Mouse (Mus musculus) heart, embryonic 15.5 days (tissue): Measurements from ENCODE around the gene Hip1r. TPM values are rescaled to one million over a fixed set of nuclear protein-coding genes. Genes with fewer than 3 reads are reported as not detected.
"Not testable (repeated sequence)": the region's sequence is repeated elsewhere in the genome, so short reads cannot be mapped to it uniquely, and the experiment has no call there.

Experiments
- ATAC-seq: fragments of 200-750 bp; cut with Nextera tagmentation; replicated peaks from 2 replicates; pipeline ENCODE4 v1.8.0; 2017; ENCODE audit warnings: low read depth, moderate TSS enrichment; ENCODE audit not compliant: insufficient number of reproducible peaks, insufficient read depth, low FRiP score
- H3K27ac ChIP-seq: fragments of 300-500 bp; sonication (generic); 2 replicates; pipeline ENCODE4 v1.5.1; 2015; ENCODE audit warnings: mild to moderate bottlenecking, inconsistent platforms
- H3K27me3 ChIP-seq: fragments of 300-500 bp; sonication (generic); 2 replicates; pipeline ENCODE4 v1.6.1; 2015; ENCODE audit warnings: inconsistent platforms
- H3K36me3 ChIP-seq: fragments of 300-500 bp; sonication (generic); 2 replicates; pipeline ENCODE4 v1.6.1; 2015; ENCODE audit warnings: mild to moderate bottlenecking, inconsistent platforms
- H3K4me1 ChIP-seq: fragments of 300-500 bp; sonication (generic); replicated peaks from 2 replicates; pipeline ENCODE4 v1.6.1; 2015; ENCODE audit warnings: inconsistent platforms
- H3K4me2 ChIP-seq: fragments of 300-500 bp; sonication (generic); 2 replicates; pipeline ENCODE4 v1.6.1; 2015; ENCODE audit warnings: inconsistent platforms, mild to moderate bottlenecking, moderate library complexity
- H3K4me3 ChIP-seq: fragments of 300-500 bp; sonication (generic); 2 replicates; pipeline ENCODE4 v1.5.1; 2015; ENCODE audit warnings: mild to moderate bottlenecking, inconsistent platforms
- H3K9ac ChIP-seq: fragments of 300-500 bp; sonication (generic); 2 replicates; pipeline ENCODE4 v1.6.1; 2015; ENCODE audit warnings: mild to moderate bottlenecking, inconsistent platforms
- H3K9me3 ChIP-seq: fragments of 300-500 bp; sonication (generic); replicated peaks from 2 replicates; pipeline ENCODE4 v1.6.1; 2016; ENCODE audit warnings: inconsistent platforms
- WGBS: fragments of 180-500 bp; shearing (Covaris S2); methylation state at CpG from one replicate; pipeline ENCODE4 v1.1.7; 2015; ENCODE audit warnings: mixed read lengths; 5-methylcytosine and 5-hydroxymethylcytosine counted together
- polyA plus RNA-seq: library from polyadenylated mRNA; unstranded; fragments of >200 nt; fragmentation: Nextera tagmentation; extraction: Ambion mirVana; gene quantifications from 2 replicates; pipeline ENCODE4 v1.2.1, GENCODE M21; 2015

Hip1r gene
- polyA plus RNA-seq, 1 experiment from 2014 or later: 6.6 TPM

DNA sequence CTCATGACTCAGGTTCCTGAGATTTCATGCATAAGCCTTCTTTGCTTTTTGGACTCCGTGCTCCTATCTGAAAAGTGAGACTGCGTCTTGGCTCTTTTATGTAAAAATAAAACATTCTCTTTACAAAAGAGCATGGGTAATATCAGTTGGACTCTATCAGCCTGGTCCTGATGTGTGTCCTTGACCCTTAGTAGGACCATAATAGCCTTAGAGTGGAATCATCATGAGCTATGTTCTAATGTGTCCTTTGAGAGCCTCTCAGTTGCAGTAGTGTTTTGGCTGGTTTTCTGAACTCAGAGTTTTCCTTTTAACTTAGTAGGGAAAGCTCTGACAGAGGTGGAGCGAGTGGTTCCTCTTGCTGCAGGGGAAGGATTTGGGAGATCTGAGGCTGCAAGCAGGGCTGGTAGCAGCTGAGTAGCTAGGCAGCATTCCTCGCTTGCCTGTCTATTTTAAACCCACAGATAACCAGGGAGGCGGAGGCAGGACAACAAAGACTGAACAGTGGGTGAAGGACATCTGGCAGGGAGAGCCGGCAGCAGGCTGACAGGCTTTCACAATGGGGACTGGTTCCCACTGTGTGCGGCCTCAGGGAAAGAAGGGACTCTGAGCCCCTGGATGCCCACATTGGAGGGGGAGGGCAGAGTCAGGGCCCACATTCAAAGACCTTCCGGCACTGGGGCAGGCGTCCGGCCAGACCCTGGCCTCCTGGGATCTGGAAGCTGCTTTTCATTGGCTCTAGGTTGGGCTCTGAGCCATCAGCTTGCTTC, 70.0 kb downstream of the Hip1r start:
- ATAC-seq: peak; percentile 83

DNA sequence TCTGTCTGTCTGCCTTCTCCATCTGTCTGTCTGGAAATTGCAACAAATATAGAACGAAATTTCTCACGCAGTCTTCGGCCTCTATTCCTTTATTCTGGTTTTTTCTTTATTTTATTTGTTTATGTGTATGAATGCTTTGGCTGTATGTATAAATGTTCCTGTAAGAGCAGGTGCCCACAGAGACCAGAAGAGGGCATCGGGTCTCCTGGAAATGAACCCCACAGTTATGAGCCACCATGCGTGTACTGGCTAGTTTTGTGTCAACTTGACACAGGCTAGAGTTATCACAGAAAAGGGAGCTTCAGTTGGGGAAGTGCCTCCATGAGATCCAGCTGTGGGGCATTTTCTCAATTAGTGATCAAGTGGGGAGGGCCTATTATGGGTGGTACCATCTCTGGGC, 70.6 kb downstream of the Hip1r start:
- 71% methylated on average over 5 of the region's 5 CpGs for WGBS
- peak overlapping the region; percentile 45 for H3K4me2 ChIP-seq
- peak overlapping the region; percentile 43; the same call in 1 of the 2 replicates for H3K9ac ChIP-seq
- H3K4me1 ChIP-seq: peaks cover 43% of the 10 kb centered on the region
- H3K36me3 ChIP-seq: no peaks in the 10 kb centered on the region
- no peaks in the 10 kb centered on the region for H3K27me3 ChIP-seq
- no peak for ATAC-seq
- no peak overlapping the region for H3K4me3 ChIP-seq
- H3K27ac ChIP-seq: peak overlapping the region; percentile 97
- H3K9me3 ChIP-seq: no peaks in the 10 kb centered on the region

More for the DNA sequence above, 70.0 kb downstream of the Hip1r start:
- Histone ChIP-seq H3K4me1 (peaks cover 43% of the 10 kb centered on the region), H3K27me3 (no peaks in the 10 kb centered on the region), H3K4me2 (peak overlapping the region; percentile 45), H3K4me3 (no peak overlapping the region), H3K27ac (peak overlapping the region; percentile 97), H3K9ac (peak overlapping the region; percentile 43), H3K36me3 (no peaks in the 10 kb centered on the region), H3K9me3 (no peaks in the 10 kb centered on the region)
- 20% methylated on average over 10 of the region's 10 CpGs for WGBS

DNA sequence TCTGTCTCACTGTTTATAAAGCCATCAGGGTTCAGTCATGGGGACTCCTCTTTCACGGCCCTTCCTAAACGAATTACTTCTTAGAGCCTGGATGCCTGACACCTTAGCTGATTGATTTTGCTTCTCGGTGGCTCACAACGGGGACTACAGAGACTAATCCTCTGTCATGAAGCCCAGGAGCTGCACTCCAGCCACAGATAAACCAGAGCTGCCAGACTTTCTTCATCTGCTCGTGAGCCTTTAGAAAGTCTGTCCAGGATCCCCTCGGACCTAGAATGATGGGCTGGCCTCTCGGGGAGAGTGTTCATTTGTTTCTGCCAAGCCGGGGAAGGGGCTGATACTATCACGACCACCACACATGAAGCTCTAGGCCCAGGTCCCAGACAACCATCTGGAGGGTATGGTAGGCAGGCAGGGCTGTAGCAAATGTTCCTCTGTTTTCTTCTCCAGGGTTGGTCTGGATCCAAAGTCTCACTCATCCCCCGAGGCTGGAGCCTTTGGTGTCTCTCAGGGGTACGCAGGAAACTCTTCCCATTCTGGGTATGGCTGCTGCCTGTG, 72.1 kb downstream of the Hip1r start:
- H3K4me2 ChIP-seq: no peak overlapping the region
- H3K27ac ChIP-seq: peak overlapping the region; percentile 11; the same call in 1 of the 2 replicates
- H3K4me1 ChIP-seq: peaks cover 55% of the 10 kb centered on the region
- H3K9me3 ChIP-seq: no peaks in the 10 kb centered on the region
- H3K9ac ChIP-seq: no peak overlapping the region
- H3K36me3 ChIP-seq: no peaks in the 10 kb centered on the region
- WGBS: 35% methylated on average over 11 of the region's 11 CpGs
- no peaks in the 10 kb centered on the region for H3K27me3 ChIP-seq
- no peak overlapping the region for H3K4me3 ChIP-seq
- no peak for ATAC-seq

DNA sequence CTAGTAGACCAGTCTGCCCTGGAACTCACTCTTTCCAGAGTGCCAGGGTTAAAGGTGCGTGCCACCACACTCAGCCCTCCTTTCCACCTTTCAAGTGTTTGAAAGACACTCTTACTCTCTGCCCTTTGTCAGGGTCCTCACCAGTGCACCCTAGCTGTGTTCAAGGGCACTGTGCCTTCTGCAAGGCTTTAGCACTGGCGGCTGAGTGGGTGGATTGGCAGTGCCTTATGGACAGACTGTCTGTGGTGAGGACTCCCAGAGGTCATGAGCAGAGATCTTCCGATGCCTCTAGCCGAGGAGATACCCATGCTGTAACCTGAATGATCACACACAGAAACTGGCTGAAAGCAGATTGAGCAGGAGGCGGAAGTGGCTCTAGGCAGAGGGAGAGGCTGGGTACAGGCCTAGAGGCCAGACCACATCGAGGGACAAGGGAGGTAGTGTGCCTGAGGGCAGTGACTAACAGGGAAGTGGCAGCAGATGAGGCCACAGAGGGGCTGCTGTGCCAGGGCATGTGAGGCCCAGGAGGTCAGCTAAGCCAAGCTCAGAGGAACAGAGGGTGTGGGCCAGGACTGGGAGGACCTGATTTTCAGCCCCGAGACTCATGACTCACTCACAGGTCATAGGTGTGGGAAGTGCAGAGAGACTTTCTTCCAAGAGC, 73.4 kb downstream of the Hip1r start:
- H3K36me3 ChIP-seq: no peaks in the 10 kb centered on the region
- no peaks in the 10 kb centered on the region for H3K27me3 ChIP-seq
- peaks cover 54% of the 10 kb centered on the region for H3K4me1 ChIP-seq
- 62% methylated on average over 7 of the region's 7 CpGs for WGBS
- no peak overlapping the region for H3K4me2 ChIP-seq
- H3K9me3 ChIP-seq: no peaks in the 10 kb centered on the region
- H3K4me3 ChIP-seq: no peak overlapping the region
- H3K27ac ChIP-seq: peak overlapping the region; percentile 22; the same call in 1 of the 2 replicates
- ATAC-seq: 0 out of 2 replicates have a peak, but pooled peaks have one; percentile 8
- H3K9ac ChIP-seq: no peak overlapping the region

DNA sequence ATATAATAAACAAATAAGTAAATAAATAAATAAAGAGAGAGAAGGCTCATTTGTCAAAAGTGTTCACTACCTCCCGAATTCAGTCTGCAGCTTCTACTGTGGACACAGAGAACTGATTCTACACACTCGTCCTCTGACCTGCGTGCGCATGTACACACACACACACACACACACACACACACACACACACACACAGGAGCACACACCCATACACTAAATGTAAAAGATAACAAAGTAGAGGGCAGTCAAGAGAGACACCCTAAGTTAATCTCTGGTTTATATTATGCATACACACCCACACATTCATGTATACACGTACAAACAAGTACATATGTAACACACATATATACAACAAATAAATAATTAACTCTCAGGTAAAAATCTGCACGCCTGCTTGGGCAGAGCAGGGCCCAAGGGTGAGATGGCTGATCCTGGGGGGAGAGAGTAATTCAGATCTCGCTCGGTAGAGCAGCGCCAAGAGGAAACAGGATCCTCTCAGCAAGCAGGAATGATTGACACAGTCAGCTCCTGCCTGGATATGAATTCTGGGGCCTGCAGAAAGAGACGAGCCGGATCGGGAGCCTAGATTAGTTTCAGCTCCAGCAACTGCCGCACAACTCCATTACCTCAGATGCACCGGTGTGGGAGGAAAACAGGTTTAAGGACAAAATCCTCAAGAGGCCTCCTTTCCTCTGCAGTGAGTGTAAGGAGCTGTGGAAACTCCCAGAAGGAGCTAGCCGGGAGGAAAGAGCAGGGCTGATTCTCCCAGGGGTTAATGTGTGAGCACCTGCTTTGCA, 76.0 kb downstream of the Hip1r start:
- Histone ChIP-seq H3K9ac (peak overlapping the region; percentile 15; the same call in 1 of the 2 replicates), H3K4me1 (peaks cover 41% of the 10 kb centered on the region), H3K4me3 (no peak overlapping the region), H3K36me3 (no peaks in the 10 kb centered on the region), H3K27ac (peak overlapping the region; percentile 74), H3K4me2 (no peak overlapping the region), H3K27me3 (no peaks in the 10 kb centered on the region), H3K9me3 (no peaks in the 10 kb centered on the region)
- 0 out of 2 replicates have a peak, but pooled peaks have one; percentile 28 for ATAC-seq
- WGBS: 50% methylated on average over 15 of the region's 15 CpGs

DNA sequence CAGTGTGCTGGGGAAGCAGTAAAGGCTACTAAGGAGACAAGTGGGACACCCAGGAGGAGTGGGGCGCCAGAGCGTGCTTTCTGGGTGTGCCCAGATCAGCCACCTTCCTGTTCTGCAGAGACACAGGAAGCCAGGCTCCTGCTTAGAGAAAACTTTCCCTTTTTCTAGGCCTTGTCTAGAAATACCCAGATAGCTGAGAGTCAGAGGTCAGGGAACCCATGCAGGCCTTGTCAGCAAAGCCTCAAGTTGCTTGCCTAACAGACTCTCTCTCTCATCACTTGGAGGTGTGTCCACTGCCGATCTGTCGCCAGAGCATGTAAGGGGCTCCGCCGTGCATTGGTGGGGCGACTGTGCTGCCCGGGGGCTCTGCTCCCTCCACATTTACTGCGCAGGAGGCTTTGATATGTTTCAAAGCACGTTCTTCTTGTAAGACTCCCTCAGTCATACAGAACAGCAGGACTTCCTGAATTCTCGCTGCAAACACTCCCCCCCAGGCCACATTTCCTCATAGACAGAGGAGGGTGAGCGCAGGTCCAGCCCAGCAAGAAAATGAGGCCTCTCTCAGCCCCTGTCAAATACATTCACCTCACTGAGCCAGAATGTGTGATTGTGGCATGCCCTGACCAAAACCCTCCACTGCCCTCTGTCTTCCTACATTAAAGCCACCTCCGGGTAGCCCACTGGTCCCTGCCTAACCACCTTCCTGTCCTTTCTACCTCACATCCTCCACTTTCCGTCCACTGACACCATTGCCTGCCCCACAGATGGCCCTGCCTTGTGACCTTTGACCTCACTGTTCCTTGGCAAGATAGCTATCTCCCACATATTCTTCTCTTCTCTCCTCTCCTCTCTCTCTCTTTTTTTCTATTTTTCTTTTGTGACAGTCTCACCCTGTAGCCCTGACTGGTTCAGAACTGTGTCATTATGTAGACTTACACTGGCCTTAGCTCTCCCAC, 76.9 kb downstream of the Hip1r start:
- ATAC-seq: peak; percentile 6; the same call in 1 of the 2 replicates
- 25% methylated on average over 14 of the region's 14 CpGs for WGBS

DNA sequence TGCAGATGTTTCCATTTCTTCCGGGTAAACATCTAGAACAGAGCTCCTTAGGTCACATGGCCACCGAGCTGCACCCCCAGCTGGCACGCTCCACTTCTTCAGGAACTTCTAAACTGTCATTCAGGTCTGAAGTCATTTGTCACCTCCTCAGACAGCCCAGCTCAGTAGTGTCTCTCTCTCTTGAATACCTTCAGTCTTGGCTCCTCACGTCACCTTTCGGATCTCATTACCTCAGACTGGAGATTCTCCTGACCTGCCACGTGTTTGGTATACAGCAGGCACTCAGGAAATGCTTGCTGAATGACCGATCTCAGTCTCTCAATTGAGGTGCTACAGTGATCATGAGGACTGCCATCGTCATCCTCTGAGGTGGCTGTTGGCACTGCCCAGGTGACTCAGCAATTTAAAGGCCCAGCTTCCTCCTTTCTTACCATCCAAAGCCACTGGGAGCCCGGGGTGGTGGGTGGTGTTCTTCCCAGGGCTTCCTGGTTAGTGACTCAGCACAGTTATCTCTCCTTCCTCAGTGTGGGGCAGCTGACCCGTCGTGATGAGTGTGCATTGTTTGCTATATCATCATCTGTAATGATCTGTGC, 78.6 kb downstream of the Hip1r start:
- Histone ChIP-seq H3K9me3 (no peaks in the 10 kb centered on the region), H3K9ac (no peak overlapping the region), H3K4me1 (peaks cover 29% of the 10 kb centered on the region), H3K27ac (no peak overlapping the region), H3K36me3 (no peaks in the 10 kb centered on the region), H3K4me3 (no peak overlapping the region), H3K27me3 (no peaks in the 10 kb centered on the region), H3K4me2 (no peak overlapping the region)
- 61% methylated on average over 11 of the region's 11 CpGs for WGBS
- ATAC-seq: 0 out of 2 replicates have a peak, but pooled peaks have one; percentile 47

More for the DNA sequence above, 76.9 kb downstream of the Hip1r start:
- peaks cover 38% of the 10 kb centered on the region for H3K4me1 ChIP-seq
- no peaks in the 10 kb centered on the region for H3K9me3 ChIP-seq
- peak overlapping the region; percentile 15; the same call in 1 of the 2 replicates for H3K9ac ChIP-seq
- H3K36me3 ChIP-seq: no peaks in the 10 kb centered on the region
- H3K4me3 ChIP-seq: no peak overlapping the region
- H3K4me2 ChIP-seq: peak overlapping the region; percentile 12; the same call in 1 of the 2 replicates
- no peaks in the 10 kb centered on the region for H3K27me3 ChIP-seq
- H3K27ac ChIP-seq: peak overlapping the region; percentile 74

DNA sequence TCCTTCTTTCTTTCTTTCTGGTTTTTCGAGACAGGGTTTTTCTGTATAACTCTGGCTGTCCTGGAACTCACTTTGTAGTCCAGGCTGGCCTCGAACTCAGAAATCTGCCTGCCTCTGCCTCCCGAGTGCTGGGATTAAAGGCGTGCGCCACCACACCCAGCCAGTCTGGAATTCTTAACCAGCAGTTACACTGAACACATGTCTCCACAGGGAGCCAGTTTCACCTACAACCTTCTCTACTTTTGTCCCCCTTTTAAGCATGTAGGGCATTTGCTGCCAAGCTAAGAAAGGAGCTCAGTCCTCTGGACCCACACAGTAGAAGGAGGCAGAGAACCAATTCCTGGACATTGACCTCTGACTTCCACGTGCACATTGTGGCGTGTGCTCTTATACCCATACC, 79.2 kb downstream of the Hip1r start:
- not testable (repeated sequence) for H3K27ac ChIP-seq, H3K36me3 ChIP-seq, ATAC-seq, H3K9ac ChIP-seq, H3K4me2 ChIP-seq, H3K4me3 ChIP-seq, H3K27me3 ChIP-seq, H3K9me3 ChIP-seq
- WGBS: 86% methylated on average over 7 of the region's 7 CpGs
- peaks cover 23% of the 10 kb centered on the region for H3K4me1 ChIP-seq
